9 mouse cellular contexts compared by ENCODE assay signal in genomic region chr1:119119863-119120569, GRCm38 (mm10).
DNase-seq lines count a peak whose midpoint lies in the region; ATAC-seq and TF ChIP-seq lines count a peak whose summit lies in the region.
"Had no signal": no experiment of that assay in that cellular context is flagged by ENCODE, and none has a peak within 500 bp of the region (broad histone marks: within the 10 kb centered on the region; RNA-seq: fewer than 3 reads in every experiment).

No protein-coding gene starts in this region.

- TF ChIP-seq POLR2A in testis, adult 2 months (IDR thresholded peaks at IDR 0.05; ENCODE audit: control insufficient read depth, low read depth, low read length) = no peak

- intact Hi-C loops in heart, postnatal 10 days (cut with DNase I) = no loop called here

- no peak for DNase-seq in heart, adult 9 months (ENCODE audit: low spot score in 2 of 2)
- DNase-seq in testis, postnatal 10 days (ENCODE audit: low spot score) = no peak
- DNase-seq in stomach, postnatal 0 days (ENCODE audit: low spot score) = peak; percentile 38
- no peak for DNase-seq in layer of hippocampus, adult 8-10 months (ENCODE audit: low spot score in 2 of 2)
- DNase-seq in heart, postnatal 10 days = no peak
- DNase-seq: thymus, postnatal 25 days had no signal

- no peak overlapping the region for H3K4me2 ChIP-seq in heart, embryonic 16.5 days (ENCODE audit: low read depth, low read length)
- no peak overlapping the region for H3K4me2 ChIP-seq in intestine, embryonic 15.5 days (replicated peaks)
- no peak overlapping the region for H3K4me2 ChIP-seq in stomach, postnatal 0 days (replicated peaks; ENCODE audit: low read depth)

- H3K36me3 ChIP-seq in heart, embryonic 16.5 days (ENCODE audit: control insufficient read depth, insufficient read depth) = no peaks in the 10 kb centered on the region
- no peaks in the 10 kb centered on the region for H3K36me3 ChIP-seq in testis, adult 2 months (ENCODE audit: control insufficient read depth, insufficient read depth, low read length)
- H3K36me3 ChIP-seq in intestine, embryonic 15.5 days = no peaks in the 10 kb centered on the region
- no peaks in the 10 kb centered on the region for H3K36me3 ChIP-seq in stomach, postnatal 0 days (ENCODE audit: control insufficient read depth, insufficient read depth, low read length)

- no peak overlapping the region for H3K4me3 ChIP-seq in heart, embryonic 16.5 days (ENCODE audit: low read length)
- no peak overlapping the region for H3K4me3 ChIP-seq in testis, adult 2 months (ENCODE audit: control insufficient read depth, low read depth, low read length)
- no peak overlapping the region for H3K4me3 ChIP-seq in intestine, embryonic 15.5 days (replicated peaks)
- H3K4me3 ChIP-seq in stomach, postnatal 0 days (ENCODE audit: low read depth, low read length) = no peak overlapping the region

- TF ChIP-seq CTCF in testis, adult 2 months (IDR thresholded peaks at IDR 0.05; ENCODE audit: control insufficient read depth, insufficient read depth, insufficient replicate concordance, low read depth, low read length) = peak; percentile 47; the same call in 1 of the 2 replicates
- TF ChIP-seq CTCF in stomach, postnatal 0 days (IDR thresholded peaks at IDR 0.05; ENCODE audit: low read depth) = peak; percentile 60

- ATAC-seq in heart, embryonic 16.5 days (replicated peaks; ENCODE audit: extremely low read depth, insufficient read depth, low FRiP score) = peak; percentile 58; the same call in 1 of the 2 replicates
- ATAC-seq in intestine, embryonic 15.5 days = peak; percentile 62
- ATAC-seq in stomach, postnatal 0 days (ENCODE audit: low FRiP score, low TSS enrichment) = no peak; the same call in 1 of the 2 replicates

- H3K9me3 ChIP-seq in heart, embryonic 16.5 days (replicated peaks; ENCODE audit: control insufficient read depth, low read length) = no peaks in the 10 kb centered on the region
- no peaks in the 10 kb centered on the region for H3K9me3 ChIP-seq in intestine, embryonic 15.5 days
- no peaks in the 10 kb centered on the region for H3K9me3 ChIP-seq in stomach, postnatal 0 days (ENCODE audit: control insufficient read depth, low read length)

- H3K27me3 ChIP-seq in heart, embryonic 16.5 days (ENCODE audit: control insufficient read depth, insufficient read depth, low read length) = no peaks in the 10 kb centered on the region
- no peaks in the 10 kb centered on the region for H3K27me3 ChIP-seq in testis, adult 2 months (ENCODE audit: control insufficient read depth, insufficient read depth, low read length)
- H3K27me3 ChIP-seq in intestine, embryonic 15.5 days (replicated peaks) = no peaks in the 10 kb centered on the region
- H3K27me3 ChIP-seq in stomach, postnatal 0 days (ENCODE audit: control insufficient read depth, insufficient read depth, low read length) = no peaks in the 10 kb centered on the region

- WGBS in heart, embryonic 16.5 days = 33% methylated on average over 8 of the region's 8 CpGs
- 38% methylated on average over 8 of the region's 8 CpGs for WGBS in intestine, embryonic 15.5 days
- WGBS in stomach, postnatal 0 days = 42% methylated on average over 8 of the region's 8 CpGs

- H3K4me1 ChIP-seq in heart, embryonic 16.5 days (ENCODE audit: control insufficient read depth, insufficient read depth, low read length) = no peaks in the 10 kb centered on the region
- H3K4me1 ChIP-seq in testis, adult 2 months (ENCODE audit: control insufficient read depth, insufficient read depth, low read length) = peaks cover 2% of the 10 kb centered on the region; the same call in 1 of the 2 replicates
- 0 out of 2 replicates have a peak, but pooled peaks cover 5% of the 10 kb centered on the region for H3K4me1 ChIP-seq in intestine, embryonic 15.5 days (replicated peaks)
- no peaks in the 10 kb centered on the region for H3K4me1 ChIP-seq in stomach, postnatal 0 days (replicated peaks; ENCODE audit: control insufficient read depth, insufficient read depth)

- no peak for TF ChIP-seq EP300 in stomach, postnatal 0 days (optimal IDR thresholded peaks at IDR 0.05)

- no peak overlapping the region for H3K9ac ChIP-seq in heart, embryonic 16.5 days (ENCODE audit: low read length)
- H3K9ac ChIP-seq in intestine, embryonic 15.5 days = no peak overlapping the region
- H3K9ac ChIP-seq in stomach, postnatal 0 days (ENCODE audit: low read length) = no peak overlapping the region

- no peak overlapping the region for H3K27ac ChIP-seq in heart, embryonic 16.5 days (ENCODE audit: low read length)
- H3K27ac ChIP-seq in testis, adult 2 months (ENCODE audit: control insufficient read depth, insufficient read depth, low read depth, low read length) = no peak overlapping the region
- no peak overlapping the region for H3K27ac ChIP-seq in intestine, embryonic 15.5 days
- H3K27ac ChIP-seq in stomach, postnatal 0 days (replicated peaks) = no peak overlapping the region
